Mouse (Mus musculus) embryonic facial prominence, embryonic 11.5 days (tissue): Measurements from ENCODE around the gene Olfr1013. TPM values are rescaled to one million over a fixed set of nuclear protein-coding genes. Genes with fewer than 3 reads are reported as not detected.
A peak's percentile ranks its signal among the peaks of the same experiment; 100 is the strongest.

Source experiments
- ATAC-seq: fragments of 200-750 bp; cut with Nextera tagmentation; replicated peaks from 2 replicates; pipeline ENCODE4 v1.8.0; 2017; ENCODE audit warnings: low read depth; ENCODE audit not compliant: insufficient number of reproducible peaks, low FRiP score, low TSS enrichment
- DNase-seq: peaks from one replicate; pipeline ENCODE4 v3.0.0-alpha.2; 2015; ENCODE audit warnings: low spot score
- H3K27ac ChIP-seq: fragments of 300-500 bp; sonication (generic); replicated peaks from 2 replicates; pipeline ENCODE4 v1.5.1; 2014; ENCODE audit warnings: mild to moderate bottlenecking, low read depth, low read length, control low read depth
- H3K27me3 ChIP-seq: fragments of 300-500 bp; sonication (generic); 2 replicates; pipeline ENCODE4 v1.6.1; 2014; ENCODE audit warnings: mild to moderate bottlenecking, low read length, moderate library complexity, mixed read lengths; ENCODE audit not compliant: control insufficient read depth, insufficient read depth
- H3K36me3 ChIP-seq: fragments of 300-500 bp; sonication (generic); replicated peaks from 2 replicates; pipeline ENCODE4 v1.6.1; 2014; ENCODE audit warnings: low read depth, mild to moderate bottlenecking, low read length, moderate library complexity, mixed read lengths; ENCODE audit not compliant: control insufficient read depth, insufficient read depth
- H3K4me1 ChIP-seq: fragments of 300-500 bp; sonication (generic); 2 replicates; pipeline ENCODE4 v1.6.1; 2014; ENCODE audit warnings: low read length, mixed read lengths; ENCODE audit not compliant: control insufficient read depth, insufficient read depth
- H3K4me2 ChIP-seq: fragments of 300-500 bp; sonication (generic); 2 replicates; pipeline ENCODE4 v1.6.1; 2014; ENCODE audit warnings: low read depth, mild to moderate bottlenecking, control low read depth, low read length, moderate library complexity
- H3K4me3 ChIP-seq: fragments of 300-500 bp; sonication (generic); 2 replicates; pipeline ENCODE4 v1.5.1; 2014; ENCODE audit warnings: low read depth, low read length, control low read depth
- H3K9ac ChIP-seq: fragments of 300-500 bp; sonication (generic); replicated peaks from 2 replicates; pipeline ENCODE4 v1.6.1; 2014; ENCODE audit warnings: mild to moderate bottlenecking, control low read depth, low read length
- H3K9me3 ChIP-seq: fragments of 300-500 bp; sonication (generic); replicated peaks from 2 replicates; pipeline ENCODE4 v1.6.1; 2016; ENCODE audit warnings: mild to moderate bottlenecking, low read length, inconsistent platforms, mixed read lengths; ENCODE audit not compliant: control insufficient read depth
- WGBS: fragments of 180-500 bp; shearing (Covaris S2); extraction: QIAGEN DNeasy Blood & Tissue Kit; methylation state at CpG from one replicate; pipeline ENCODE4 v1.1.7; 2014; 5-methylcytosine and 5-hydroxymethylcytosine counted together
- polyA plus RNA-seq: library from polyadenylated mRNA; unstranded; fragments of >200 nt; fragmentation: Nextera tagmentation; extraction: Ambion mirVana; gene quantifications from 2 replicates; pipeline ENCODE4 v1.2.1, GENCODE M21; 2014

The Olfr1013 gene
- polyA plus RNA-seq, 1 experiment from 2014 or later: not detected

DNA sequence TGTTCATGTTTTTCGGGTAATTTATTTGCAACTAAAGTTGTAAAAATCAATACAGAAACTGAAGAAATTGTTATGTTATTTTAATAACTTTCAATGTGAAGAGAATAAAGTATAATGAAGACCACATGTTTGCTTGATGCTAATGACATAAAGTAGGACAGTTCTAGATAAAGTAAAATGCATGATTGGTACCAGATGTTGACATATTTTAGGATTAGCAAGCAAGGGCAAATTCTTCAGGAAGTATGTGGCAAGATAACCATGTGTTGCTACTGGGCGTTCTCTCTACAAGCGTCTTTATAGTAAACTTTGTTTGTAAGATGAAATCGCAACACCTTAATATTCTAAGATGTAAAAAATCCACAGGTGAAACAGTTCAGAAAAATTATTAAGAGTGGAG is 37.6 kb downstream of the Olfr1013 start:
- ATAC-seq (no peak), DNase-seq (peak; percentile 73)
- Histone ChIP-seq H3K4me1 (no peaks in the 10 kb centered on the region), H3K9me3 (no peaks in the 10 kb centered on the region), H3K27ac (no peak overlapping the region), H3K27me3 (no peaks in the 10 kb centered on the region), H3K4me3 (no peak overlapping the region), H3K36me3 (no peaks in the 10 kb centered on the region), H3K4me2 (no peak overlapping the region), H3K9ac (no peak overlapping the region)
- 47% methylated on average over 4 of the region's 4 CpGs for WGBS

DNA sequence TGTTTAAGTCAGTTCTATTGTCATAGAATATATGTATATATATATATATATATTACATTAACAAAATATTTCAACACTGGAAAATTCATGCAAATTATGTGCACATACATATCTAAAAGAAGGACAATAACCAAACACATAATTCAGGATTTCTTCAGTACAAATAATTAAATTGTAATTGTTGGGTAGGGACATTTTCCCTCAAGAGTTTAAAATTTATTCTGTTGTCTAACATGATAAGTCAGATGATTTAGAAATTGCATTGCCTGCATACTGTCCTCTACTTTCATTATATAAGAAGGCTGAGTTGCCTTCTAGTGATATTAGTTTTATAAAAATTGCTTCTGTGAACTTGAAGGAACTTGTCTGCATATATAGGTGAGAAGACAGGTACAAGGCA is 51.3 kb downstream of the Olfr1013 start, which contains the start of gene Olfr1018:
TSS of gene Olfr1018 (plus strand) at position 301 of the 400 bp plus-strand sequence.
- Histone ChIP-seq H3K9ac (no peak within 1 kb of the TSS), H3K27ac (no peak within 1 kb of the TSS), H3K27me3 (no peaks in the 10 kb centered on the region), H3K4me3 (no peak within 1 kb of the TSS), H3K36me3 (no peaks in the 10 kb centered on the region), H3K4me2 (no peak within 1 kb of the TSS), H3K4me1 (no peaks in the 10 kb centered on the region), H3K9me3 (no peaks in the 10 kb centered on the region)
- no peak for DNase-seq
- ATAC-seq: no peak

Other genes starting within 250 kb of the Olfr1013 start
- gene 4833423E24Rik, start 248.1 kb upstream of the Olfr1013 start, polyA plus RNA-seq: not detected in 2 replicates
- not detected in 2 replicates for gene Olfr996, start 187.9 kb upstream of the Olfr1013 start, polyA plus RNA-seq
- gene Olfr998, start 178.2 kb upstream of the Olfr1013 start, polyA plus RNA-seq: not detected in 2 replicates
- gene Olfr1000, start 155.2 kb upstream of the Olfr1013 start, polyA plus RNA-seq: not detected in 2 replicates
- not detected in 2 replicates for gene Olfr1002, start 116.4 kb upstream of the Olfr1013 start, polyA plus RNA-seq
- gene Olfr154, start 102.6 kb upstream of the Olfr1013 start, polyA plus RNA-seq: not detected in 2 replicates
- gene Olfr1006, start 88.3 kb upstream of the Olfr1013 start, polyA plus RNA-seq: not detected in 2 replicates
- gene Olfr1008, start 77.7 kb upstream of the Olfr1013 start, polyA plus RNA-seq: not detected in 2 replicates
- not detected in 2 replicates for gene Olfr1009, start 51.7 kb upstream of the Olfr1013 start, polyA plus RNA-seq
- gene Olfr1012, start 4.3 kb upstream of the Olfr1013 start, polyA plus RNA-seq: not detected in 2 replicates
- not detected in 2 replicates for gene Olfr1014, start 5.6 kb downstream of the Olfr1013 start, polyA plus RNA-seq
- gene Olfr1015, start 14.9 kb downstream of the Olfr1013 start, polyA plus RNA-seq: 0.14 TPM in 1 of 2 replicates, not detected in the other
- not detected in 2 replicates for gene Olfr1016, start 35.4 kb downstream of the Olfr1013 start, polyA plus RNA-seq
- gene Olfr1018, start 51.4 kb downstream of the Olfr1013 start, polyA plus RNA-seq: not detected in 2 replicates
- gene Olfr1019, start 78.4 kb downstream of the Olfr1013 start, polyA plus RNA-seq: not detected in 2 replicates
- gene Olfr1020, start 79.9 kb downstream of the Olfr1013 start, polyA plus RNA-seq: not detected in 2 replicates
- not detected in 2 replicates for gene Olfr1022, start 101.5 kb downstream of the Olfr1013 start, polyA plus RNA-seq
- gene Olfr1023, start 118.5 kb downstream of the Olfr1013 start, polyA plus RNA-seq: not detected in 2 replicates
- gene Olfr1024, start 138.0 kb downstream of the Olfr1013 start, polyA plus RNA-seq: not detected in 2 replicates
- gene Olfr1025-ps1, start 148.1 kb downstream of the Olfr1013 start, polyA plus RNA-seq: not detected in 2 replicates
- 0.18 and 0.22 TPM in 2 replicates for gene Olfr1026, start 154.5 kb downstream of the Olfr1013 start, polyA plus RNA-seq
- gene Olfr1028, start 183.3 kb downstream of the Olfr1013 start, polyA plus RNA-seq: not detected in 2 replicates
- not detected in 2 replicates for gene Olfr1029, start 206.8 kb downstream of the Olfr1013 start, polyA plus RNA-seq
- gene Olfr1030, start 212.2 kb downstream of the Olfr1013 start, polyA plus RNA-seq: not detected in 2 replicates
- not detected in 2 replicates for gene Olfr1031, start 223.2 kb downstream of the Olfr1013 start, polyA plus RNA-seq
- not detected in 2 replicates for gene Olfr1032, start 238.4 kb downstream of the Olfr1013 start, polyA plus RNA-seq